Mouse (Mus musculus): ENCODE measurements at regions not wholly inside any gene's neighbourhood (a gene's known extent, or its start where the extent isn't known, plus 50 kb on each side); places are given as distances from the start of the nearest gene placed in this dataset.

DNA sequence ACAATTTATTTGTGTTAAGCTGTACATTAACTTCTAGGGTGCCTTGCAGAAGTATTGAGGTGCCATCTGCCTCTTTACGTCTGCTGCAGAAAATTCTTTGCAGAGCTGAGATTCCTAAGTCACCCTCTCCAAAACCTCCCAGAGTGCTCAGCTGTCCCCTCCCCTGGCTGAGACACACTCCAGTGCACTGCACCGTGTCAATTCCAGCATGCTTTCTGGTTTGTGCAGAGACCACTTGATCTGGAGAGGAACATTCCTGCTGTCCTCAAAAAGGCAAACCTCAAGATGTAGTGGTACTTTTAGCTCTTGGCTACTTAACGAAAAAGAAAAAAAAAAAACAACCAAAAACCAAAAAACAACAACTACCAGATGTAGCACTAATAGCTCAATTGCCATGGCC, 145.2 kb upstream of the Krr1 start:
- Histone ChIP-seq H3K9me3 (ENCODE audit: control insufficient read depth, low read length) (no peaks in the 10 kb centered on the region), H3K4me3 (replicated peaks) (no peak overlapping the region), H3K4me1 (ENCODE audit: control insufficient read depth) (peaks cover 38% of the 10 kb centered on the region), H3K36me3 (ENCODE audit: control insufficient read depth) (no peaks in the 10 kb centered on the region), H3K27me3 (ENCODE audit: control insufficient read depth) (no peaks in the 10 kb centered on the region)
- no peak for TF ChIP-seq GATA1 (IDR thresholded peaks at IDR 0.05; ENCODE audit: low read length)
- no peak for TF ChIP-seq TAL1 (IDR thresholded peaks at IDR 0.05; ENCODE audit: low read length)

GRCm38 (mm10) chr10:111827930-111828329, 144.5 kb upstream of the Krr1 start:
- TF ChIP-seq GATA1 (IDR thresholded peaks at IDR 0.05; ENCODE audit: low read length): no peak
- TF ChIP-seq TAL1 (IDR thresholded peaks at IDR 0.05; ENCODE audit: low read length): no peak
- Histone ChIP-seq H3K4me3 (replicated peaks) (no peak overlapping the region), H3K36me3 (ENCODE audit: control insufficient read depth) (no peaks in the 10 kb centered on the region), H3K9me3 (ENCODE audit: control insufficient read depth, low read length) (no peaks in the 10 kb centered on the region), H3K4me1 (ENCODE audit: control insufficient read depth) (peaks cover 38% of the 10 kb centered on the region), H3K27me3 (ENCODE audit: control insufficient read depth) (no peaks in the 10 kb centered on the region)

GRCm38 (mm10) chr10:111828610-111829009, 143.9 kb upstream of the Krr1 start:
- no peak for TF ChIP-seq TAL1 (IDR thresholded peaks at IDR 0.05; ENCODE audit: low read length)
- no peak for TF ChIP-seq GATA1 (IDR thresholded peaks at IDR 0.05; ENCODE audit: low read length)
- Histone ChIP-seq H3K4me1 (ENCODE audit: control insufficient read depth) (peaks cover 36% of the 10 kb centered on the region), H3K4me3 (replicated peaks) (no peak overlapping the region), H3K27me3 (ENCODE audit: control insufficient read depth) (no peaks in the 10 kb centered on the region), H3K36me3 (ENCODE audit: control insufficient read depth) (no peaks in the 10 kb centered on the region), H3K9me3 (ENCODE audit: control insufficient read depth, low read length) (no peaks in the 10 kb centered on the region)

DNA sequence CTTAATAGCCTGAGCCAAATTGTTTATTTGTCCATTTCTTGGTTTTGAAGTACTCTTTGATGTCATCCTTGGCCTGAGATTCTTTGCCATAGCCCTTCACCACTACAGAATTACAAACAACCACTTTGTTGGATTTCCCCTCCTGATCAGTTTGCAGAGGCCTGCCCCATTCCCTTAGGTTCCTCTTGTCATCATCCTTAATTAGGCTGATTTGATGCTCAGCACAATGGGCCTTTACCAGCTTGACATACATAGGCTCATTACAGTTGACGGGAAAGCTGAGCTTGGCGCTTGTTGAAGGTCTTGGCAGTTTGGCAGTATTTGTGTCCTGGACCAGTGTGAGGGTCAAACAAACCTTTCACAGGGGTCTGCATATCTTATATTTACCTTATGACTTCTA, 143.2 kb upstream of the Krr1 start:
- Histone ChIP-seq H3K4me3 (replicated peaks) (no peak overlapping the region), H3K36me3 (ENCODE audit: control insufficient read depth) (no peaks in the 10 kb centered on the region), H3K9me3 (ENCODE audit: control insufficient read depth, low read length) (no peaks in the 10 kb centered on the region), H3K4me1 (ENCODE audit: control insufficient read depth) (peaks cover 33% of the 10 kb centered on the region), H3K27me3 (ENCODE audit: control insufficient read depth) (no peaks in the 10 kb centered on the region)
- TF ChIP-seq GATA1 (IDR thresholded peaks at IDR 0.05; ENCODE audit: low read length): no peak
- no peak for TF ChIP-seq TAL1 (IDR thresholded peaks at IDR 0.05; ENCODE audit: low read length)

DNA sequence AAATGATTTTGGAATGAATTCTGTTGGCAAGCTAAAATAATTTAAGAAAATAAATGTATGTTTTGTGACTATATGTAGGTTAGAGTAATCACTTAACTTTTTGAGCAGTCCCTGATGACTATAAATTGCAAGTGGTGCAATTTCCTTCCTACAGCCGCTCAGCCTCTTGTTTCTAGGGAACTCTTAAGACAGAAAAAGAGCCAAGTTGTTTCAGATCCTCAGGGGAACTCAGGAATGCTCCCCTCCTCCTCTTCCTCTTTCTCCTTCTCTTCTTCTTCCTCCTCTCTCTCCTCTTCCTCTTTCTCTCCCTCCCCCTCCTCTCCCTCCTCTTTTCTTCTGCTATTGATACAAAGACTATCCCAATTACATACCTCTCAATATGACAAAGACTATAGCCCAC, 141.4 kb upstream of the Krr1 start:
- H3K27me3 ChIP-seq (ENCODE audit: control insufficient read depth): no peaks in the 10 kb centered on the region
- no peaks in the 10 kb centered on the region for H3K36me3 ChIP-seq (ENCODE audit: control insufficient read depth)
- H3K4me1 ChIP-seq (ENCODE audit: control insufficient read depth): peaks cover 30% of the 10 kb centered on the region
- TF ChIP-seq TAL1 (IDR thresholded peaks at IDR 0.05; ENCODE audit: low read length) (no peak), GATA1 (IDR thresholded peaks at IDR 0.05; ENCODE audit: low read length) (no peak)
- no peaks in the 10 kb centered on the region for H3K9me3 ChIP-seq (ENCODE audit: control insufficient read depth, low read length)
- no peak overlapping the region for H3K4me3 ChIP-seq (replicated peaks)

- Histone ChIP-seq H3K36me3 (ENCODE audit: control insufficient read depth) (no peaks in the 10 kb centered on the region), H3K27me3 (ENCODE audit: control insufficient read depth) (no peaks in the 10 kb centered on the region), H3K4me3 (replicated peaks) (no peak overlapping the region), H3K4me1 (ENCODE audit: control insufficient read depth) (peaks cover 22% of the 10 kb centered on the region), H3K9me3 (ENCODE audit: control insufficient read depth, low read length) (no peaks in the 10 kb centered on the region)
- TF ChIP-seq TAL1 (IDR thresholded peaks at IDR 0.05; ENCODE audit: low read length) (no peak), GATA1 (IDR thresholded peaks at IDR 0.05; ENCODE audit: low read length) (no peak)
These were observed 138.9 kb upstream of the Krr1 start for GRCm38 (mm10) chr10:111833611-111834010.

DNA sequence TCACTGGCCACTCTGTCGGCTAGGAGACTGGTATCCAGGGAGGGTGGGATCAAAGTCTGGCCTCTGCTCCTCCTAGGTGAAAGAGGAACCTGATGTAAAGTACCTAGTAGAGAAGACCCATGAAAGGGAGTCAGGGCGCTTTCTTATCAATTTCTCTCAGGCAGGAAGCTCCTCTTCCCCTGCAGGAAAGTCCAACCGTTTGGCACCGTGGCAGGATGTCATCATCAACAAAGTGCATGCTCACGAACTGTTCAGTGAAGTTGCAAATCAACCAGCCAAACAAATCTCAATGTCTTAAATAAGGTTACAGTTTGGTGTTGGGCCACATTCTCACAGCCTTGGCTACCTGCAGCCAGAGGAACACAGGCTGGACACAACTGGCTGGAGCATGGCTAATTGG, 138.2 kb upstream of the Krr1 start:
- H3K4me1 ChIP-seq (ENCODE audit: control insufficient read depth): peaks cover 22% of the 10 kb centered on the region
- TF ChIP-seq GATA1 (IDR thresholded peaks at IDR 0.05; ENCODE audit: low read length) (no peak), TAL1 (IDR thresholded peaks at IDR 0.05; ENCODE audit: low read length) (no peak)
- H3K36me3 ChIP-seq (ENCODE audit: control insufficient read depth): no peaks in the 10 kb centered on the region
- no peaks in the 10 kb centered on the region for H3K27me3 ChIP-seq (ENCODE audit: control insufficient read depth)
- no peak overlapping the region for H3K4me3 ChIP-seq (replicated peaks)
- no peaks in the 10 kb centered on the region for H3K9me3 ChIP-seq (ENCODE audit: control insufficient read depth, low read length)

- no peak for TF ChIP-seq GATA1 (IDR thresholded peaks at IDR 0.05; ENCODE audit: low read length)
- TF ChIP-seq TAL1 (IDR thresholded peaks at IDR 0.05; ENCODE audit: low read length): no peak
- Histone ChIP-seq H3K9me3 (ENCODE audit: control insufficient read depth, low read length) (no peaks in the 10 kb centered on the region), H3K4me3 (replicated peaks) (no peak overlapping the region), H3K36me3 (ENCODE audit: control insufficient read depth) (no peaks in the 10 kb centered on the region), H3K4me1 (ENCODE audit: control insufficient read depth) (peaks cover 22% of the 10 kb centered on the region), H3K27me3 (ENCODE audit: control insufficient read depth) (no peaks in the 10 kb centered on the region)
These were observed 137.3 kb upstream of the Krr1 start for GRCm38 (mm10) chr10:111834925-111835823.

GRCm38 (mm10) chr10:111836191-111836590, 136.3 kb upstream of the Krr1 start:
- H3K27me3 ChIP-seq (ENCODE audit: control insufficient read depth): no peaks in the 10 kb centered on the region
- no peaks in the 10 kb centered on the region for H3K36me3 ChIP-seq (ENCODE audit: control insufficient read depth)
- no peak for TF ChIP-seq TAL1 (IDR thresholded peaks at IDR 0.05; ENCODE audit: low read length)
- no peak for TF ChIP-seq GATA1 (IDR thresholded peaks at IDR 0.05; ENCODE audit: low read length)
- H3K9me3 ChIP-seq (ENCODE audit: control insufficient read depth, low read length): no peaks in the 10 kb centered on the region
- peaks cover 22% of the 10 kb centered on the region for H3K4me1 ChIP-seq (ENCODE audit: control insufficient read depth)
- no peak overlapping the region for H3K4me3 ChIP-seq (replicated peaks)
